Mouse (Mus musculus): ENCODE results near the gene Kif2a.

The Kif2a gene

DNA sequence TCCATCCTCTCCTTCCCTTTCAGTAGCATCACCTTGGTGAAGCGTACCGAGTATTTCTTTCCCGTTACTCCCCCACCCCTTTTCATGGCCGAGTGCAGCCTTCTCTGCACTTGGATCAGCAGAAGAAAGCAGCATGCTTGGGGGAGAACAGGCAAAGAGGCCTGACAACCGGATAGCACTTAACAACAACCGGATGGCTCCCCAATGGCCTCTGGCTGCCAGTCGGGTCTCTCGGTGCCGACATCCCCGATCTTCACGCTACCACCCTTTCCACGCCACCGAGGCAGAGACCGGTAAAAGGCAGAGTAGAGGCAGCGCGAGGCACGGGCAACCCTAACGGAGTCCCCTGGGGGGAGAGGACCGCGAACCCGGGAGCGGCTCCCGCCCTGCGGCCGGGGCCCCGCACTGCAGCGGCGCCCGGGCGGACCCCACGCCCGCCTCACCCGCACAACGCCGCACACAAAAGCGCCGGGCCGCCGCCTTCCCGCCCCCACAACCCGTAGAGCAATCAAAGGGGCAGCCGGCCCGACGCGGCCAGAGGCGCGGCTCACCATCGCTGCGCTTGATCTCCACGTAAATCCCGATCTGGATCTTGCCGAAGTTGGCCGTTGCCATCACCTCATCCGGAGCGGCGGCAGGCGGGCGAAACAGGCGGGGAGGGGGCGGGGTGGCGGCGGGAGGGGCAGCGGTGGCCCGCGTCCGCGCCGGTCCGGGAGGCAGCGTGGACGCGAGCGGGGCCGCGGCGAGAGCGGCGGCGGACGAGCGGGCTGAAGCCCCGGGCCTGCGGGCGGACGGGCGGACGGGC, at the start of gene Kif2a:
Gene Kif2a, minus strand, starts transcription at position 666 of the 805 bp plus-strand sequence.
- DNase-seq (ENCODE audit: low spot score in 2 of 2), result peak; percentile 35 to 40

DNA sequence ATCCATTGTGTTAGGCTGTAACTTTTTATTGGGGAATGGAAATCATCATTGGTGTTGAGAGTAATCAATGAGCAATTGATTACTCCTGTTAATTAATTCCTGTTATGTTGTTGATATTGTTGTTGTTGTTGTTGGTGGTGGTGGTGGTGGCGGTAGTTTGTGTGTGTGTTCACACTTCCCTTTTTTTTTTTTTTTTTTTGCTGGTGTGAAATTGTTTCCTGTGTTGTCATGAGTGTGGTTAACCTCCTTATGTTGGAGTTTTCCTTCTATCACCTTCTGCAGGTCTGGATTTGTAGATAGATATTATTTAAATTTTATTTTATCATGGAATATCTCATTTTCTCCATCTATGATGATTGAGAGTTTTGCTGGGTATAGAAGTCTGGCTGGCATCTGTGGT, 47.1 kb upstream of the Kif2a start:
- no peak for DNase-seq (ENCODE audit: low spot score in 2 of 2)

DNA sequence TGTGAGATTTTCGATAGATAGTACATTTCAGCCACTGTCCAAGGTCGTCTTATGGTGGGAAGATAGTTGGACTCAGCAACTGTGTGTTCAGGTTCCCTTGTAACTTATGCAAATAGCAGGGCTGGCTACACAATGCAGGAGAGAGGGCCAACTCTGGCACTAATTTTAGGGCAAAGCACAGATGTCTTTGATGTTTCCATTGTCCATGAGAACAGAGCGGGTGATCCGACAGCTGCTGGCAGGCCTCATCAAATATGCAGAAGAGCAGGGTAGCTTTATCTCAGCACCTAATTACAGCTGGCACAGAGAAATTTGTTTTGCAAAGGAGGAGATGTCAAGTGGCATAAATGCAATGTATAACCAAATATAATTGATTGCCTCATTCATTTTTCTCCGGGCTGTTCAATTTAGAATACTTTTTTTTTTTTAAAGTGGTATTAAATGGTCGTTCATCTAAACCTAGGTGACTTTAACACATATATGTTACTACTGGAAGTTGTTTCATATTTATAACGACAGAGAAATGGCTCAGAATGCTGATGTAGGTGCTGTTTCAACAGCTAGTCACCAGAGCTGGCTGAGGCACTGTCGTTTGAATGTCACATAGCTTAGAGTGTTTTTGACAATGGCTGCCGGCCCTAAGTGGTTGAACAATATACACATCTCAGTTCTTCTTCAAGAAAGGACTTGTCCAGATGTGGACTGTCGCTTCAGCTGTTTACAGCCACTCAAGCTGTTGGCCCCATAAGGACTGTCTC, 43.4 kb upstream of the Kif2a start:
- no peak for DNase-seq (ENCODE audit: low spot score in 2 of 2)

DNA sequence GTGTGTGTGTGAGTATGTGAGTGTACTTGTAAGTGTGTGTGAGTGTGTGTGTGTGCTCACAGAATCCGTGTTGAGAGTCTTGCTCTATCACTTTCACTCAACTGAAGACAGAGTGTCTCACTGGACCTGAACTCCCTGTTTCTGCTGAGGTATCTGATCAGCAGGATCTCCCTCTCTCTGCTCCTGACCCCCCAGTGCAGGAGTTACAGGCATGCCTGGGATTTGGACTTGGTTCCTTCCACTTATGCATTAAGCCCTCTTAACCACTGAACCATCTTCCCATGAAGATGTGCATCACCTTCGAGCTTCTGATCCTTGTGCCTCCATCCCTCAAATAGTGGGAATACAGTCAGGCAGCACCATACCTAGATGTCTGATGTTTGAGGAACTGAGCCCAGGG, 42.3 kb upstream of the Kif2a start:
- DNase-seq (ENCODE audit: low spot score in 2 of 2), result no peak

DNA sequence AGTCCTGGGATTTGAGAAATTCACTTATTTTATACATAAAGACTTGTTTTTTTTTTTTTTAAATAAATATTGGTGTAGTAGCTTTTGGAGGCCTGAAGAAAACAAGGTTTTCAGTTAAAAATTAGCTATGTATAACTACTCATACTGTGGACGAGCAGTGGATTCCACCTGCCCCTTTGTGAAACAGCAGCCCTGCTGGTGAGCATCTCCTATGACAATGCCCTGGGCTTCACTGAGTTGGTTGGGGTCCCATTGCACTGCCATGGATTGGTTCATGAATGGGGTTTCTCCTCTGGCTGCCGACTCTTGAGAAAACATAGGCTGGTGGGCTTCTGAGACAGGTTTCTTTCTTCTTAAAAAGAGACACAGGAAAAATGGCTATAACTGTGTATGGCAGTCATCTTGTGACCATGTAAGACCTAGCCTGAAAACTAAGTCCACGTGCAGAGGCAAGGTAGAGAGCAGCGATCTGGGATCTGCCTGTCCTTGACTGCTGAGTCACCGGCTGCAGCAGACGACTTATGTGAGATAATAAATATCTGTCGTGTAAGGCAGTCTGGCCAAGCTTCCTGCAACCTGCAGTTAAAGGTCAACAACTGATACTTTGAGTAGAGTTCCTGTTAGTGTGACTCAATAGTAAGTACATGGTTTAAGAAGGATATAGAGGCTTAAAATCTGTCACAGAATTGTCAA, 41.3 kb upstream of the Kif2a start:
- DNase-seq (ENCODE audit: low spot score in 2 of 2), result peak; percentile 35 to 49

DNA sequence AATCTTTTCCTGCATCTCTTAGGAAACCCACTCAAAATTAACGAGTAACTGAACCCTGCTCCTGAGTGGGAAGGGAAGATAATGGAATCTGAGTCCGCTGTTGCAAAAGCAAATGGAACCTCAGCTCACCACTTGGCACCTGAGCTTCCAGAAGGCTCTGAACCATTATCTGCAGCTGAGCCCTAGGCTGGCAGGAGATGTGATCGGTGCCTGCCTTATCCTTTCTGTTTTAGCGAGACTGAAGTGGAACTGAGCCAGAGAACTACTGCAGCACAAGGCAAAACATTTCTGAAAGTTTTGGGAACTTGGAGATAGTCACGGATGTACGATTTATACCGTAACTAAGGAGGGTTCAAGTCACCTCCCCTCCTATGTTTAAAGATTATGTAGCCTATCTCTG, 38.2 kb upstream of the Kif2a start:
- DNase-seq (ENCODE audit: low spot score in 2 of 2), result no peak

DNA sequence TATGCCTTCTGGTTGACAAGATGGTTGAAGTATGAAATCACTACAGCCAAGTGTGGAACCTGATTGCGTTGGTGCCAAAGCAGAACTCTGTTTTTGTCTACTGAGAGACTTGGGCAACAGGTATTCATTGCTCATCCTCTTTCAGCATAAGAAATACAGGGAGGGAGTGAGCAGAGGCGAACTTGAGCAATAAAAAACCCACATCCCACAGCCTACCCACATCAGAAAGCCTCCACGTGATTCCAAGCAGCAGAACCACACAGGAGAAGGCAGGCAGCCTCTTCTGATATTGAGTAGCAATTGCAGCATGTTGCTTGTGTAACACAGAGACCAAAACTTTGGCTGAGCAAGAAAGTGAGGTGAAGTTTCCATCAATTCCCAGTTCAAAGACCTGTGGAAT, 37.5 kb upstream of the Kif2a start:
- DNase-seq (ENCODE audit: low spot score in 2 of 2), result no peak

DNA sequence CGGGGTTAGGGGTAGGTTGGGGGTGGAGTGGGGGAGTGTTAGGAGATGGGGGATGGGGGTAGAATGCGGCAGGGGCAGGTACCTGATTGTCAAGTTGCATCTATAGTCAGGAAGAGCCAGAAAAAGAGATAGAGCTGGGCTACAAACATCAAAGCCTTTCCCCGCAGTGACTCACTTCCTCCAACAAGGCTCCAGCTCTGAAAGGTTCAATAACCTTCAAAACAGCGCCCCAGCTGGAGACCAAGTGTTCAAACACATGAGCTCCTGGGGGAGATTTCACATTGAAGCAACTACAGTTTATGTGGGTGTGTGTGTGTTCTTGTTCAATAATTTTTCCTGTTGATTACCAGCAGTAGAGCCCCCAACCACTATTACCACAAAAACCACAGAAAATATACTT, 34.4 kb upstream of the Kif2a start:
- peak in 1 of 2 experiments; percentile 45 for DNase-seq (ENCODE audit: low spot score in 2 of 2)

DNA sequence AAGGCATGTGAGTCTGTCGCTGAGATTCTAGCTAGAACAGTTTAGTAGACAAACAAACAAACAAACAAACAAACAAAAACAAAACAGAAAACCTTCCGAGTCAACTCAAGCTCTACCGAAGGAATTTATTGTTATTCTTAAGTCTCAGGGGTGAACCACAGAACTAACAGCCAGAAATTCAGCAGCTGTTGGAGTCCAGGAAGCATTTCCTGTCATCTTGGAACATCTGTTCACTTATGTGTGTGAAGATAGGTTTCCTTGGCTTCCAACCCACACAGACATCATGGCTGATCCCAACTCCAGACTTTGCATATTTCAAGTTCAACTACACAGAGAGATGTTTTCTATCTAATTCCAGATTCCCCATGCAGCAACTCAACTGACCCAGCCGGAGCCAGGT, 32.6 kb upstream of the Kif2a start:
- no peak for DNase-seq (ENCODE audit: low spot score in 2 of 2)

DNA sequence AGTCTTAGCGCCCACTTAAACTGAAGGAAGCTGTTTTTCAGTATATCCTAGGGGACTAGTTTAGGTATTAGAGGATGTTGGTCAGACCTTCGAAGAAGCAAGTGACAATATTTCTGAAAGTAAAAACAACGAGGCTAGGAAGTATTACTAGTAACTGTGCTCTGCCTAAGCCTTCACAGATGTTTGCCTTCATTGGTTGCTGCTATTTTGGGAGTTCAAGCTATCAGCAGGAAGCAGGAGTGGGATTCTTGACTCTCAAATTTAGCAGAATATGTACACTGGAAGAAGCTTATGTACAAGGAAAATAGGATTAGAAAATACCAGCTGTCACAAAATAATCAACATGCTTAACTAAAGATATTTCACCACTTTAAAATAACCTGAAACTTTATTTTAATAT, 29.4 kb upstream of the Kif2a start:
- no peak for DNase-seq (ENCODE audit: low spot score in 2 of 2)

DNA sequence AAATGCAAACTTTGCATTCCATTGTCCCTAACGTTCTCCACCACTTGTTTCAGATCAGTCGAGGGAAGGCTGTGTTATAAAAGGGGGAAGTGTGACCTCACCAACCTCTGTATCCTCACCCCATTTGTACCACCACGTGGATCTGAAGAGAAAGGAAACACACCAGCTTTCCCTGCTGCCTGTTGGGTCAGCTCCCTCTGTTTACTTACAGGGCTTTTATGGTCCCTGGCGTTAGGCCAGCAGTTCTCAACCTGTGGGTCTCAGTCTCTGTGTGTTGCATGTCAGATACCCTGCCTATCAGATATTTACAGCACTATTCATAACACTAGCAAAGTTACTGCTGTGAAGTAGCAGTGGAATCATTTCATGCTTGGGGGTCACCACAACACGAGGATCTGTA, 22.3 kb upstream of the Kif2a start:
- DNase-seq (ENCODE audit: low spot score in 2 of 2), result no peak

DNA sequence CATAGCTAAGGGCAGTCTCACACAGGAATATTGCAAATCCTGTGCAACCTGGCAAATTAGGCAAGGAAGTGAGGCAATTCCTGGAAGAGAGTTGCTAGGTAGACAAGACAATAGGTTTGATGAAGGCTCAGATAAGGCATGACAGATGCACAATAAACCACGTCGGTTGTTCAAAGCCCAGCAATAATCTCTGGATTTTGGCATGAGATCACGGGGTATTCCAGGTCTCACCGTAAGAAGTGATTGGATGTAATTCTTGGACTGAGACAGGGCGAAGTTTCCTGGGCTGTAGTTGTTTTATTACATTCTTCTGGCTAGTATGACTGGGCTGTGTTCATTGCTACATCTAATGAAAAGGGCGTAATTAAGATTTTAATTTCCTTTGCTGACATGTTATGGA, 20.6 kb upstream of the Kif2a start:
- DNase-seq (ENCODE audit: low spot score in 2 of 2), result no peak

DNA sequence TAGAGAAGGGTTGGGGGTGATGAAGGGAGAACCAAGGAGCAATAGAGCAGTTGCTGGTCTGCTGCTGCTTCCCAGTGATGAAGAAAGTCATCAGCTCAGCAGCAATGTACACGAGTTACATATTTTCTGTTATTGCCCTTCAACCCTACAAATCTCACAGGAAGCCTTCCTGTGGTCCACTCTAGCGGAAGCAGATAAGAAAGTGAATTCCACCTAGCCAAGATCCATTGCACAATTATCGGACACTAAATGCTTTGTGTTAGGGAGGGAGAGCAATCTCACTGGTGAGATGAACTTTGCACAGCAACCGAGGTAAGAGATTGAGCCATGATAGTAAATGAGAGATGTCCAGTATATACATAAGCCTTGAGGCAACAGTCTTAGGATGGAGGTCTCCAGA, 17.6 kb upstream of the Kif2a start:
- no peak for DNase-seq (ENCODE audit: low spot score in 2 of 2)

DNA sequence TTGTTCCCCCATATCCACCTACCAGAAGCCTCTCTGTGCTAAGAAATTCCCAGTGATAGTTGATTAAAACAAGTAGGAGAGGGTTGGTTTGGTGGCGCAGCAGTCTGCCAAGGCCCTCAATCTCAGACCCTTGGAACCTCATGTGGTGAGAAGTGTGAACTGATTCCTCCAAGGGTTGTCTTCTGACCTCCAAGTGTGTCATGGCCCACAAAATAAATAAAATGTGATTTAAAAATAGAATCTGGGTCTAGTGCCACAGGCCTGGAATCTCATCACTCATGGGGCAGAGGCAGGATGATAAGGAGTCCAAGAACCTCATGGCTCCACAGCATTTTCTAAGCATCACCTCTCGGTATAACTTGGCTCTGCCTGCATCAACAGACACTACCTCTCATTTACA, 16.4 kb upstream of the Kif2a start:
- DNase-seq (ENCODE audit: low spot score in 2 of 2), result no peak

DNA sequence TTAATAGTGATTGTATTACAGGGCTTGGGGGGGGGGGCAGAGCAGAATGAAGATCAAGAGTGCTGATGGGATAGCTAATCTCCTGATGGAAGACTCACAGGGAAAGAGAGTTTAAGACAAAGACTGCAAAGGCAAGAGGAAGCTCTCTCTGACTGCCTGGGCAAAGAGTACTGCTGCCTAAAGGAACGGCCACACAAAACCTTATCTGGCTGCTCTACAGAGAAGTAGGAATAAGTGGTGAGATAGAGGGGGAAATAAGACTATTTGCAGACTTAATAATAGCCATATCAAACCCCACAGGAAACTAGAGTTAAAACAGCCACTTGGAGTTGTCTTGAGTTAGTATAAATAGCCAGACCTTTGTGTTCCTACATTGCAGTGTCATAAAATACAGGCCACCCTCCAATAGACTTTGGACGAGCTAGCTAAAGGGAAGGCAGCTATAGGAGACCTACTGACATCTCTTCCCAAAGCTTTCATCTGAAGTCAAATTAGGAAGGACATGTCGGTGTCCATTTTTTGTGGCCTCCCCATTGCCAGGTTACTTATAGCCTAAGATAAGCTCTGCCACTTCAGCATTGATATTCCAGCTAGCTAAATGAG, 13.7 kb upstream of the Kif2a start:
- no peak for DNase-seq (ENCODE audit: low spot score in 2 of 2)

DNA sequence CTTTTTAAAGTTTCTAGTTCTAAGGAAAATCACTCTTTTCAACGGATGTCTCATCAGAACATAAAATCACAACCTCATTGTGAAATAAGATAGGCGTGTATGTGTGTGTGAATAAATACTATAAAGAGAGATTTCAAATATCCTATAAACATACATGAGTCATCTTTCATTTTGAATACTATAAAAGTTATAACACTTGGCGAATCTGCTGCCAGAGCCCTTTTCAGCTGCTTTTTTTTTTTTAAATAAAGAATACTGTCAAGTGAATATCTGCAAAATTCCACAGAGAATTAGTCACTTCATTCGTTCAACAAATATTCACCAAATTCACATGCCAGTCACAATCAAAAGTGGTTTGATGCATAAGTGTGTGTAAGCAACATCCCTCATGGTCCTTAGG, 13.2 kb upstream of the Kif2a start:
- no peak for DNase-seq (ENCODE audit: low spot score in 2 of 2)

DNA sequence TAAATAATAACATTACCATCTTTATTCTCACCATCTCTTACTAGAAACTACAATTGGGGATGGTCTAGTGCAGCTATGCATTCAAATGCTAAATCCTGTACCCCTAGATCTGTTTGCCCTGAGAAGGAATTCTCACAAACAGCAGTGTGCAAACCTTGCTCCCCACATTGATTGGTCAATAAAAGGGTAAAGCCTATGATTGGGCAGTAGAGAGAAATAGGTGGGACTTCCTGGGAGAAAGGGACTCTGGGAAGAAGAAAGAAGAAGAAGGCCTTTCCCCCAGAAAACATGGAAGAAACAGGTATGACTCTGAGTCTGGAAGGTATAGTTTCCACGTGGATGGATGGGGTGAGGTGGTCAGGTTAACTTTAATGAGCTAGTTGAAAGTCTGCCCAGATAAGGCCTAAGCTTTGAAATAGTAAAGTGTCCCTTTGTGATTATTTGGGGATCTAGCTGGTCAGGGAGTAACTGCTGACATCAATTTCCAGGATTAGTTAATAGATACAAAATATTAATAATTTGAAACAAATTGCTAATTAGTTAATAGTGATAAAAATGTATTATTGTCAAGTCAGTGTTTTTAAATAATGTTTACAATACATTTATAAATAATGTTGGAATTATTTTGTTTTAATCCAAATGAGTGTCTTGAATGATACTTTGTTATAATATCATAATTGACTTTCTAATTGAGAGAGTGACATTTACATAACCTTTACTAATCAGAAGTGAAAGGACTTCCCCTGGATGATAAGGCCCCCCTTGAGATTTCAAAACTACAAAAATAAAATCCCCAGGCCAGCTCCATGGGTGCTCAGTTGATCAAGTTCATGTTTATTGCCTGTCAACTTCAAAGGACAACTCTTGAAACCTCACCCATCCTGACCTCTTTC, 12.3 kb upstream of the Kif2a start:
- no peak for DNase-seq (ENCODE audit: low spot score in 2 of 2)

DNA sequence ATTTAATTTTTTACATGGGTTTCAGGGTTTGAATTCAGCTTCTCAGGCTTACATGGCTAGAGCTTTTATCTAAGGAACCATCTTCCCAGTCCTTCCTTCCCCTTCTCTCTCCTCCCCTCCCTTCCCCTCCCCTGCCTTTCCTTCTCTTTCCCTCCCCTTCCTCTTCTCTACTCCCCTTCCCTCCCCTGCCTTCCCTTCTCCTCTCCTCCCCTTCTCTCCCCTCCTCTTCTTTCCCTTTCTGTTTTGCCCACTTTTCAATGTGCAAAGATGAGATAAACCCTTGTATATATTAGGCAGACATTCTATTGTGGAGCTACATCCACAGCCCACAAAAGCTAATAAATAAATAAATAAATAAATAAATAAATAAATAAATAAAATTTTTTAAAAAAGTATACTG, 9.3 kb upstream of the Kif2a start:
- no peak for DNase-seq (ENCODE audit: low spot score in 2 of 2)

DNA sequence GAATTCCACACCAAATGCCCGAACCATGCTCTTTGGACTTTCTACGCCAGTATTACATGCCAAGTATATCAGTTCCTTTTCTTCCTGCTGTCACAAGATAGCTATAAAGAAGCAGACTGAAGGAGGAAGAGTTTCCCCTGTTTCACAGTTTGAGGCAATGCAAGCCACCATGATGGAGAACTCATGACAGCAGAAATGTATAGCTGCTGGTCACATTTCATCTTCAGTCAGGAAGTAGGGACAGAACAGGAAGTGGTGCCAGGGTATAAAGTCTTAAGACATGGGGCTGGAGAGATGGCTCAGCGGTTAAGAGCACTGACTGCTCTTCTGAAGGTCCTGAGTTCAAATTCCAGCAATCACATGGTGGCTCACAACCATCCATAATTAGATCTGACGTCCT, 5.3 kb upstream of the Kif2a start:
- DNase-seq (ENCODE audit: low spot score in 2 of 2), result no peak

DNA sequence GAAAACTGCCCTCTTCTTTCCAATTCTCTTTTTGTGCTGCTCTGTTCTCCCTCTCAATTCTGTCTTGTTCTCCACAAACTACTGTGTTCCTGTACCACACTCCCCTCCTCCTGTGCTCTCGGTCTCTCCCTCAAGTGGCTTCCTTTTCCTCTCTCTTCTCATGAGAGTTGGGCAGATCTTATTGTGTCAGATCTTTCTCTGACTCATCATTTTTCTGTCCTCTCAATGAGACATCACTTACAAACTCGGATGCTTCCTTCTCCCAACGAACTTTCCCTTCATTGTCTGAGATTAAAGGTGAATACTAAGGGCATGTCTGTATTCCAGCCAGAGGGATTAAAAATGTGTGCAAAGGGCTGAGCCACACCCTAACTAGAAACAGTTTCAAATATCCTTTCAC, 3.7 kb upstream of the Kif2a start:
- DNase-seq (ENCODE audit: low spot score in 2 of 2), result no peak

Data from spleen, postnatal 14 days (tissue).